8 mouse cellular contexts compared by ENCODE assay signal in genomic region chr3:144719088-144719900, GRCm38 (mm10). TPM values are rescaled to one million over a fixed set of nuclear protein-coding genes. Genes with fewer than 3 reads are reported as not detected.
DNase-seq lines count a peak whose midpoint lies in the region; ATAC-seq and TF ChIP-seq lines count a peak whose summit lies in the region.

No protein-coding gene starts in this region.

- ATAC-seq in embryonic facial prominence, embryonic 11.5 days (replicated peaks; ENCODE audit: insufficient number of reproducible peaks, low FRiP score, low TSS enrichment, low read depth) = peak; percentile 43
- ATAC-seq in limb, embryonic 11.5 days (ENCODE audit: insufficient number of reproducible peaks, low FRiP score, low TSS enrichment, low read depth) = peak; percentile 41
- no peak; the same call in 1 of the 2 replicates for ATAC-seq in midbrain, embryonic 12.5 days (ENCODE audit: low FRiP score, low read depth)

- peak overlapping the region; percentile 98 for H3K27ac ChIP-seq in embryonic facial prominence, embryonic 11.5 days (replicated peaks; ENCODE audit: low read depth, low read length)
- peak overlapping the region; percentile 97 for H3K27ac ChIP-seq in heart, adult 2 months
- H3K27ac ChIP-seq in kidney, adult 2 months (ENCODE audit: insufficient read depth, low read depth, low read length) = peak overlapping the region; percentile 98
- H3K27ac ChIP-seq in limb, embryonic 11.5 days (replicated peaks; ENCODE audit: low read depth, low read length) = peak overlapping the region; percentile 98
- H3K27ac ChIP-seq in midbrain, embryonic 12.5 days (replicated peaks) = peak overlapping the region; percentile 99

- intact Hi-C loops in heart, adult 2 months (cut with DNase I) = loop anchor here (5.0 kb wide), 1 partner anchor 77 kb away; no protein-coding TSS in a partner anchor

- no peaks in the 10 kb centered on the region for H3K27me3 ChIP-seq in embryonic facial prominence, embryonic 11.5 days (ENCODE audit: control insufficient read depth, insufficient read depth, low read length)
- H3K27me3 ChIP-seq in heart, adult 2 months (ENCODE audit: control insufficient read depth, insufficient read depth, low read length) = no peaks in the 10 kb centered on the region
- H3K27me3 ChIP-seq in kidney, adult 2 months (replicated peaks; ENCODE audit: control insufficient read depth, insufficient read depth, low read length) = no peaks in the 10 kb centered on the region
- no peaks in the 10 kb centered on the region for H3K27me3 ChIP-seq in limb, embryonic 11.5 days (ENCODE audit: control insufficient read depth, insufficient read depth, low read length)
- H3K27me3 ChIP-seq in midbrain, embryonic 12.5 days = no peaks in the 10 kb centered on the region

- H3K9me3 ChIP-seq in embryonic facial prominence, embryonic 11.5 days (replicated peaks; ENCODE audit: control insufficient read depth, low read length) = no peaks in the 10 kb centered on the region
- no peaks in the 10 kb centered on the region for H3K9me3 ChIP-seq in limb, embryonic 11.5 days (ENCODE audit: control insufficient read depth, low read length)
- no peaks in the 10 kb centered on the region for H3K9me3 ChIP-seq in midbrain, embryonic 12.5 days

- H3K4me3 ChIP-seq in embryonic facial prominence, embryonic 11.5 days (ENCODE audit: low read depth, low read length) = peak overlapping the region; percentile 89
- H3K4me3 ChIP-seq in heart, adult 2 months = peak overlapping the region; percentile 69
- peak overlapping the region; percentile 98 for H3K4me3 ChIP-seq in kidney, adult 2 months (ENCODE audit: insufficient read depth, low read depth, low read length)
- H3K4me3 ChIP-seq in limb, embryonic 11.5 days (ENCODE audit: low read depth, low read length) = peak overlapping the region; percentile 80
- H3K4me3 ChIP-seq in midbrain, embryonic 12.5 days = peak overlapping the region; percentile 67

- peak; percentile 50 to 72 for DNase-seq in urinary bladder, adult 18-20 months (ENCODE audit: low spot score in 2 of 2)
- DNase-seq in urinary bladder, postnatal 10 days (ENCODE audit: low spot score) = no peak
- DNase-seq in embryonic facial prominence, embryonic 11.5 days (ENCODE audit: low spot score) = peak; percentile 67
- peak; percentile 83 for DNase-seq in heart, adult 2 months
- DNase-seq in kidney, adult 2 months = peak; percentile 70
- peak; percentile 76 for DNase-seq in limb, embryonic 11.5 days (ENCODE audit: low spot score)
- DNase-seq in skeletal muscle tissue, adult 2 months (ENCODE audit: low read depth, low spot score) = peak; percentile 78

- no peak; the same call in 1 of the 2 replicates for TF ChIP-seq EP300 in heart, adult 2 months (IDR thresholded peaks at IDR 0.05; ENCODE audit: insufficient read depth, low read depth, low read length)

- TF ChIP-seq CTCF in heart, adult 2 months (IDR thresholded peaks at IDR 0.05) = no peak
- TF ChIP-seq CTCF in kidney, adult 2 months (conservative IDR thresholded peaks at IDR 0.05; ENCODE audit: insufficient read depth, insufficient read length, low read depth, low read length) = no peak

- peaks cover 2% of the 10 kb centered on the region; the same call in 1 of the 2 replicates for H3K4me1 ChIP-seq in embryonic facial prominence, embryonic 11.5 days (ENCODE audit: control insufficient read depth, insufficient read depth, low read length)
- H3K4me1 ChIP-seq in heart, adult 2 months (ENCODE audit: control insufficient read depth, insufficient read depth, low read length) = peaks cover 21% of the 10 kb centered on the region
- peaks cover 28% of the 10 kb centered on the region for H3K4me1 ChIP-seq in kidney, adult 2 months (ENCODE audit: control insufficient read depth, insufficient read depth, low read length)
- peaks cover 18% of the 10 kb centered on the region for H3K4me1 ChIP-seq in limb, embryonic 11.5 days (ENCODE audit: control insufficient read depth, insufficient read depth, low read length)
- peaks cover 26% of the 10 kb centered on the region for H3K4me1 ChIP-seq in midbrain, embryonic 12.5 days

- H3K4me2 ChIP-seq in embryonic facial prominence, embryonic 11.5 days (ENCODE audit: low read depth, low read length) = peak overlapping the region; percentile 81
- peak overlapping the region; percentile 73 for H3K4me2 ChIP-seq in limb, embryonic 11.5 days (ENCODE audit: low read depth, severe bottlenecking)
- H3K4me2 ChIP-seq in midbrain, embryonic 12.5 days (replicated peaks) = peak overlapping the region; percentile 62

- peaks cover 8% of the 10 kb centered on the region for H3K79me2 ChIP-seq in heart, adult 2 months (replicated peaks; ENCODE audit: control insufficient read depth, insufficient read depth, low read length)

- H3K36me3 ChIP-seq in embryonic facial prominence, embryonic 11.5 days (replicated peaks; ENCODE audit: control insufficient read depth, insufficient read depth, low read depth, low read length) = no peaks in the 10 kb centered on the region
- peaks cover 23% of the 10 kb centered on the region for H3K36me3 ChIP-seq in heart, adult 2 months (ENCODE audit: control insufficient read depth, insufficient read depth, low read length)
- H3K36me3 ChIP-seq in kidney, adult 2 months (ENCODE audit: control insufficient read depth, insufficient read depth, low read length) = no peaks in the 10 kb centered on the region
- H3K36me3 ChIP-seq in limb, embryonic 11.5 days (ENCODE audit: control insufficient read depth, insufficient read depth, low read length) = no peaks in the 10 kb centered on the region
- H3K36me3 ChIP-seq in midbrain, embryonic 12.5 days = no peaks in the 10 kb centered on the region

- 1% methylated on average over 43 of the region's 56 CpGs for WGBS in embryonic facial prominence, embryonic 11.5 days
- WGBS in heart, adult 2 months = under 1% methylated on average over 28 of the region's 56 CpGs
- WGBS in kidney, adult 2 months = under 1% methylated on average over 54 of the region's 56 CpGs
- 1% methylated on average over 44 of the region's 56 CpGs for WGBS in limb, embryonic 11.5 days
- 2% methylated on average over 32 of the region's 56 CpGs for WGBS in midbrain, embryonic 12.5 days

- TF ChIP-seq POLR2A in heart, adult 2 months (IDR thresholded peaks at IDR 0.05; ENCODE audit: insufficient read depth, low read depth, low read length) = peak; percentile 70
- TF ChIP-seq POLR2A in kidney, adult 2 months (IDR thresholded peaks at IDR 0.05; ENCODE audit: low read depth, low read length) = no peak

- peak overlapping the region; percentile 87 for H3K9ac ChIP-seq in embryonic facial prominence, embryonic 11.5 days (replicated peaks; ENCODE audit: low read length)
- peak overlapping the region; percentile 83 for H3K9ac ChIP-seq in heart, adult 2 months (ENCODE audit: low read depth, low read length)
- H3K9ac ChIP-seq in limb, embryonic 11.5 days (ENCODE audit: low read length) = peak overlapping the region; percentile 84
- peak overlapping the region; percentile 79 for H3K9ac ChIP-seq in midbrain, embryonic 12.5 days (replicated peaks)

RNA-seq across cellular contexts. Expression of gene Sh3glb1, which starts 0.8 kb away (rescaled TPM):
- 87.9 and 88.3 TPM in 2 replicates for polyA plus RNA-seq in embryonic facial prominence, embryonic 11.5 days (2014; fragmentation: Nextera tagmentation; extraction: Ambion mirVana)
- total RNA-seq in heart, adult 2 months (2021) = 100 to 1,000 TPM; 314 to 407 TPM
- polyA plus RNA-seq in heart, adult 2 months (2012; rRNA removed) = 94.5 and 121 TPM in 2 replicates
- 15.9 and 23.8 TPM in 2 replicates for polyA plus RNA-seq in kidney, adult 2 months (2012; rRNA removed)
- 88.3 and 92.2 TPM in 2 replicates for polyA plus RNA-seq in limb, embryonic 11.5 days (2014; fragmentation: Nextera tagmentation; extraction: Ambion mirVana)
- 94.2 and 98.4 TPM in 2 replicates for polyA plus RNA-seq in midbrain, embryonic 12.5 days (2016; fragmentation: Nextera tagmentation; extraction: Ambion mirVana)

RNA-seq across cellular contexts. Expression of gene Clca3a1, which starts 41.5 kb away (rescaled TPM):
- polyA plus RNA-seq in embryonic facial prominence, embryonic 11.5 days (2014; fragmentation: Nextera tagmentation; extraction: Ambion mirVana) = 0.08 TPM in 1 of 2 replicates, not detected in the other
- total RNA-seq in heart, adult 2 months (2021) = 1 to 10 TPM in 1 of 2 experiments, under 1 TPM in 1; 0.76 to 1.0 TPM
- 0.96 and 0.97 TPM in 2 replicates for polyA plus RNA-seq in heart, adult 2 months (2012; rRNA removed)
- polyA plus RNA-seq in kidney, adult 2 months (2012; rRNA removed) = 3.0 and 4.3 TPM in 2 replicates
- polyA plus RNA-seq in limb, embryonic 11.5 days (2014; fragmentation: Nextera tagmentation; extraction: Ambion mirVana) = 0.11 TPM in 1 of 2 replicates, not detected in the other
- 0.09 TPM in 1 of 2 replicates, not detected in the other for polyA plus RNA-seq in midbrain, embryonic 12.5 days (2016; fragmentation: Nextera tagmentation; extraction: Ambion mirVana)
